Mouse (Mus musculus): ENCODE measurements around the gene Ccdc115. TPM values are rescaled to one million over a fixed set of nuclear protein-coding genes. Genes with fewer than 3 reads are reported as not detected.

Gene Ccdc115
- polyA plus RNA-seq, 1 experiment from 2014 or later: 47.0 TPM

DNA sequence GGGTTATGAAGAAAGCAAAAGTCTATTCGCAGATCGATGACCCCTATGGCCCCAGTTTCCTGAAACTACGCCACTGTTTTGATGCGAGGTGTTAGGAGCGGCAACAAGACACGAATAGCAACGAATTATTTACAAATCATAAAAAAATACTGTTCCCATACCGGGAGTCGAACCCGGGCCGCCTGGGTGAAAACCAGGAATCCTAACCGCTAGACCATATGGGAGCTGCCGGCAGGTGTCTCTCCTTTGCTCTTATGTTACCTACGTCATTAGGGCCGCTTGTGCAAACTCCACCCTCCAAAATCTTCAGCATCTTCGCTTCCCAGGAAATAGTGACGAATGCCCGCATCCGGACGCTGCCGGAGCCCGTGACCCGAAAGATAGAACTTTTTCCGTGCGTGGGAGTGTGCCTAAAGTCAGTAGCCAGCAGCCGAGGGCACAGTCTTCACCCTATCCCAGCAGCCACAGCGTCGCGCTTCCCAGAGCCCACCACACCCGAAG lies 4.8 kb downstream of the Ccdc115 start:
- peak overlapping the region; percentile 83 for H3K4me2 ChIP-seq (ENCODE audit: low read depth, low read length)
- peaks cover 22% of the 10 kb centered on the region for H3K4me1 ChIP-seq (ENCODE audit: control insufficient read depth, insufficient read depth, low read length)
- WGBS: under 1% methylated on average over 30 of the region's 30 CpGs
- H3K9ac ChIP-seq (ENCODE audit: low read length): peak overlapping the region; percentile 72
- peaks cover 17% of the 10 kb centered on the region for H3K9me3 ChIP-seq (replicated peaks; ENCODE audit: control insufficient read depth, low read length)
- H3K36me3 ChIP-seq (ENCODE audit: control insufficient read depth, insufficient read depth): peaks cover 23% of the 10 kb centered on the region
- no peaks in the 10 kb centered on the region for H3K27me3 ChIP-seq (ENCODE audit: control insufficient read depth, insufficient read depth, low read length)
- H3K27ac ChIP-seq (ENCODE audit: low read length): peak overlapping the region; percentile 74
- ATAC-seq (replicated peaks; ENCODE audit: extremely low read depth, insufficient read depth, low FRiP score): peak; percentile 5; the same call in 1 of the 2 replicates
- peak overlapping the region; percentile 80 for H3K4me3 ChIP-seq (ENCODE audit: low read length)

DNA sequence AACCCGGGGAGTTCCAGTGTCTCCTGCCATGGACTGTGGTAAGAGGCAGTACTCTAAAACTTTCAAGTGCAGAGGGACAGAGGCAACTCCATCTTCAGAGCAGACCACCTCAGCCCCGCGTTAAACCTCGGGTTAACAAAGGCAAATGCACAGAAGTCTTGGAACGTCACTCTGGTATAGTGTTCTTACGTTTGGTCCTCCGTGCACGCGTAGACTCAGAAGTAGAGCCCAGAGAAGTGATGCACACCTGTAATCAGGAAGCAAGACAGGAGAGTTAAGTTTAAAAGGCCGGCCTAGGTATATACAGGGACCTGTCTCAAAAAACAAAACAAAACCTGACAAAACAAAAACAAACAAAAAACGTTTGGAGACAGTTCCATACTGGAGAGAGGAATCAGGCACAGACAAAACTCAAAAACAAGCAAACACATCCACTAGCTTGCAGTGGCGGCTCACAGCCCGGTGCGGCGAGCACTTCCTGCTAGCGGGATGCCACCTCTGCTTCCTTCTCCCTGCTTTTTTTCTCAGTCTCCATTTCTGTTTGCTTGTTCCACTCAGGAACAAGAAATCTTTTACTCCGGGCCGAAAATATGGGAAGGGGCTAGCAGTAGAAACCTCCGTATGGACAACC lies 5.5 kb downstream of the Ccdc115 start:
- Histone ChIP-seq H3K9ac (ENCODE audit: low read length) (peak overlapping the region; percentile 72), H3K27ac (ENCODE audit: low read length) (peak overlapping the region; percentile 79), H3K27me3 (ENCODE audit: control insufficient read depth, insufficient read depth, low read length) (no peaks in the 10 kb centered on the region), H3K36me3 (ENCODE audit: control insufficient read depth, insufficient read depth) (peaks cover 26% of the 10 kb centered on the region), H3K4me2 (ENCODE audit: low read depth, low read length) (peak overlapping the region; percentile 83), H3K9me3 (replicated peaks; ENCODE audit: control insufficient read depth, low read length) (peaks cover 23% of the 10 kb centered on the region), H3K4me3 (ENCODE audit: low read length) (peak overlapping the region; percentile 80), H3K4me1 (ENCODE audit: control insufficient read depth, insufficient read depth, low read length) (peaks cover 22% of the 10 kb centered on the region)
- WGBS: 13% methylated on average over 19 of the region's 19 CpGs
- ATAC-seq (replicated peaks; ENCODE audit: extremely low read depth, insufficient read depth, low FRiP score): no peak

DNA sequence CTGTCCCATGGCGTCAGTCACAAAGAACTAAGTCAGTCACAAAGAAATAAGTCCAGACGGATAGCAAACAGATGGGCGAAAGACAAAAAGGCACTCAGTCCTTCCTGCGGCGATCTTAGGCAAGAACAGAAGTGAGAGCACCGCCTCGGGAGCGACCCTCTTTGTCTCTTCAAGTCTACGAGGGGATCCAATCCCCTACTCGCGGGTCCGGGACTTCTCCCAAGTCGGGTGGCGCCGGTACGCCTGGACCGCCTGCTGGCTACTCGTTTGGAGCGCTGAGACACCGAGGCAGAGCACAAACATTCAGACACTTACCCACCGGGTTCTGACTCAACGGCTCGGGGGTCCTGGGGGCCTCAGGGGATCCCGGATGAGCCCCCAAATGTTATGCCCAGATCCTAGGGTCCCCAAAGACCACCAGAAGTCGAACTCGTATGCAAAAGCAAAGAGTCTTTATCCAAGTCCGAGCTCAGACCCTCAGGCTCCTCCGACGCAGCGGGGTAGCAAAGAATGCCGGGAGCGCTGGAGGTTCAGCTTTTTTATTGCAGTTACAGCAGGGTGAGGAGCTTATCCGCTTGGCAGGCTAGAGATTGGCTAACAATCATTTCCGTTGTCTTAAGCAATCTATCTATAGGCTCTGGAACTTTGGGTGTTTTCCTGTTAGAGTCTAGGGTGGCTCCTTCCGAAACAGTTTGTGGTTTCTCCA lies 6.5 kb downstream of the Ccdc115 start:
- Histone ChIP-seq H3K9me3 (replicated peaks; ENCODE audit: control insufficient read depth, low read length) (peaks cover 27% of the 10 kb centered on the region), H3K4me1 (ENCODE audit: control insufficient read depth, insufficient read depth, low read length) (peaks cover 15% of the 10 kb centered on the region), H3K4me3 (ENCODE audit: low read length) (peak overlapping the region; percentile 59), H3K4me2 (ENCODE audit: low read depth, low read length) (peak overlapping the region; percentile 83), H3K27me3 (ENCODE audit: control insufficient read depth, insufficient read depth, low read length) (no peaks in the 10 kb centered on the region), H3K36me3 (ENCODE audit: control insufficient read depth, insufficient read depth) (peaks cover 27% of the 10 kb centered on the region), H3K27ac (ENCODE audit: low read length) (peak overlapping the region; percentile 79), H3K9ac (ENCODE audit: low read length) (peak overlapping the region; percentile 79)
- 13% methylated on average over 35 of the region's 35 CpGs for WGBS
- peak; percentile 20; the same call in 1 of the 2 replicates for ATAC-seq (replicated peaks; ENCODE audit: extremely low read depth, insufficient read depth, low FRiP score)

DNA sequence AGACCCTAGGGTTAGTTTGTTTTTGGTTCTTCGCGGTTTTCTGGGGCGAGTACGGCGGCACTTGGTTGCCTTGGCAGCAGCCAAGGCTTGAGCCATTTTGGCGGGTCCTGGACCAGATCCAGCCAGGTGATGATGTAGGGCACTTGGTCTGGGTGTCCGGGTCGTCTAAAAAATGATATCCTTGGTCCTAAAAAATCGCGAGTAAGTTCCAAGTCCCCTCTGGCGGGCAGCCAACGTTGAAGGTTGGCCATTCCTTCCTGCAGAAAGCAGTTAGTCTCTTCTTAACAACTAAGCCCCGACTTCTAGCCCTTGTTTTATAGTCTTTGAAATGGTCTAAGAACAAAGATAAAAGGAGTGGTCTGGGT lies 7.1 kb downstream of the Ccdc115 start:
- ATAC-seq (replicated peaks; ENCODE audit: extremely low read depth, insufficient read depth, low FRiP score): no peak
- Histone ChIP-seq H3K9ac (ENCODE audit: low read length) (peak overlapping the region; percentile 79), H3K27ac (ENCODE audit: low read length) (no peak overlapping the region), H3K4me3 (ENCODE audit: low read length) (peak overlapping the region; percentile 59), H3K27me3 (ENCODE audit: control insufficient read depth, insufficient read depth, low read length) (no peaks in the 10 kb centered on the region), H3K9me3 (replicated peaks; ENCODE audit: control insufficient read depth, low read length) (peaks cover 27% of the 10 kb centered on the region), H3K4me2 (ENCODE audit: low read depth, low read length) (peak overlapping the region; percentile 83), H3K36me3 (ENCODE audit: control insufficient read depth, insufficient read depth) (peaks cover 27% of the 10 kb centered on the region), H3K4me1 (ENCODE audit: control insufficient read depth, insufficient read depth, low read length) (peaks cover 15% of the 10 kb centered on the region)
- WGBS: 54% methylated on average over 13 of the region's 13 CpGs

DNA sequence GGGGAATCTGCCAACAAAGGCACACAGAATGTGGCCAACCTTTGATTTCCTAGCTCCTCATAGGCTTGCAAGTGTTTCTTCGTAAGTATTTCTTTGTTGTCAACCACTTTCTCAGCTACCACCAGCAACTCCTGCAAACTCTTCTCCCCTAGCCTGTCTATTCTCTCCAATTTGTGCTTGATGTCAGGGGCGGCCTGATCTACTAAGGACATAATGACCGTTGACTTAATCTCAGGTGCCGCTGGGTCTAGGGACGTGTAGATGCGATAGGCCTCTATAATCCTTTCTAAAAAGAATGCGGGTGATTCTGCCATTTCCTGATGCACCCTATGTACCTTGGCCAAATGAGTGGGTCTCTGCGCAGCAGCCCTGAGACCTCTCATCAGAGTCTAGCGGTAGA lies 8.0 kb downstream of the Ccdc115 start:
- H3K4me2 ChIP-seq (ENCODE audit: low read depth, low read length): no peak overlapping the region
- H3K27me3 ChIP-seq (ENCODE audit: control insufficient read depth, insufficient read depth, low read length): no peaks in the 10 kb centered on the region
- no peak overlapping the region for H3K27ac ChIP-seq (ENCODE audit: low read length)
- H3K4me3 ChIP-seq (ENCODE audit: low read length): no peak overlapping the region
- peaks cover 27% of the 10 kb centered on the region for H3K9me3 ChIP-seq (replicated peaks; ENCODE audit: control insufficient read depth, low read length)
- peaks cover 25% of the 10 kb centered on the region for H3K36me3 ChIP-seq (ENCODE audit: control insufficient read depth, insufficient read depth)
- ATAC-seq (replicated peaks; ENCODE audit: extremely low read depth, insufficient read depth, low FRiP score): no peak
- WGBS: 95% methylated on average over 9 of the region's 9 CpGs
- H3K9ac ChIP-seq (ENCODE audit: low read length): no peak overlapping the region
- peaks cover 15% of the 10 kb centered on the region for H3K4me1 ChIP-seq (ENCODE audit: control insufficient read depth, insufficient read depth, low read length)

DNA sequence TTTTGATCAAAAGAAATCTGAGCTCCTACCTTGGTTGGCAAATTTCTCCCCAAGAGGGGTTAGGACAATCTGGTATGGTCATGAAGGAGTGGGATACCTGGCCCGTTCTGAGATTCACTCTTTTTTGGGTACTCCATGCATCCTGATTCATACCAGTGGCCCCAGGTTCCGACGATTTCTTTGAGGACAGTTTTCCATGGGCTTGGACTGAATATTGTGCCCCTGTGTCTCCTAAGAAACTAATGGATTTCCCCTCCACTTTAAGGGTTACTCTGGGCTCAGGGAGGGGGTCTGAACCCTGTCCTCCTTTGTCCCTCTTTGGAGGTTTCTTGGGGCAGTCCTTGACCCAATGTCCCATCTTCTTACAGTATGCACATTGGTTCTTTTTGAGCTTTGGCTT lies 8.5 kb downstream of the Ccdc115 start:
- H3K27ac ChIP-seq (ENCODE audit: low read length): no peak overlapping the region
- ATAC-seq (replicated peaks; ENCODE audit: extremely low read depth, insufficient read depth, low FRiP score): no peak

DNA sequence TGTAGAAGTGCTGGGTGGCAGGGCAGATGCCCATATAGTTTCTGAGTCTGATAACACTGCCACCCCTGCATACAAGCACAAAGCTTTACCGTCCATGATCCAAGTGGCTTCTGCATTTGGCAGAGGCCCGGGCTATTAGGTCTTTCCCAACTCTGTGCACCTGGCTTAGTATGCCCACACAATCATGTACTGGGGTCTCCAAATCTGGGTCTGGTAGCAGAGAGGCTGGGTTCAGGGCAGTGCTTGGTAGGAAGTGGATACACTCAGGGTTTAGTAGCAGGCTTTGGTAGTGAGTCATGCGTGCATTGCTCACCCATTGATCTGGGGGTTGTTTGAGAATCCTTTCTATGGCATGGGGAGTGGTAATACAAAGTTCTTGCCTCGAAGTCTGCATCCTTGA lies 10.2 kb downstream of the Ccdc115 start:
- Histone ChIP-seq H3K27ac (ENCODE audit: low read length) (no peak overlapping the region), H3K36me3 (ENCODE audit: control insufficient read depth, insufficient read depth) (peaks cover 25% of the 10 kb centered on the region), H3K9ac (ENCODE audit: low read length) (no peak overlapping the region), H3K4me3 (ENCODE audit: low read length) (no peak overlapping the region), H3K27me3 (ENCODE audit: control insufficient read depth, insufficient read depth, low read length) (no peaks in the 10 kb centered on the region), H3K9me3 (replicated peaks; ENCODE audit: control insufficient read depth, low read length) (peaks cover 27% of the 10 kb centered on the region), H3K4me1 (ENCODE audit: control insufficient read depth, insufficient read depth, low read length) (peaks cover 11% of the 10 kb centered on the region), H3K4me2 (ENCODE audit: low read depth, low read length) (no peak overlapping the region)
- 91% methylated on average over 4 of the region's 4 CpGs for WGBS
- ATAC-seq (replicated peaks; ENCODE audit: extremely low read depth, insufficient read depth, low FRiP score): no peak

More for the DNA sequence above, 8.5 kb downstream of the Ccdc115 start:
- no peak overlapping the region for H3K9ac ChIP-seq (ENCODE audit: low read length)
- no peak overlapping the region for H3K4me3 ChIP-seq (ENCODE audit: low read length)
- H3K36me3 ChIP-seq (ENCODE audit: control insufficient read depth, insufficient read depth): peaks cover 25% of the 10 kb centered on the region
- no peaks in the 10 kb centered on the region for H3K27me3 ChIP-seq (ENCODE audit: control insufficient read depth, insufficient read depth, low read length)
- 94% methylated on average over 3 of the region's 3 CpGs for WGBS
- H3K9me3 ChIP-seq (replicated peaks; ENCODE audit: control insufficient read depth, low read length): peaks cover 27% of the 10 kb centered on the region
- peaks cover 15% of the 10 kb centered on the region for H3K4me1 ChIP-seq (ENCODE audit: control insufficient read depth, insufficient read depth, low read length)
- H3K4me2 ChIP-seq (ENCODE audit: low read depth, low read length): no peak overlapping the region

DNA sequence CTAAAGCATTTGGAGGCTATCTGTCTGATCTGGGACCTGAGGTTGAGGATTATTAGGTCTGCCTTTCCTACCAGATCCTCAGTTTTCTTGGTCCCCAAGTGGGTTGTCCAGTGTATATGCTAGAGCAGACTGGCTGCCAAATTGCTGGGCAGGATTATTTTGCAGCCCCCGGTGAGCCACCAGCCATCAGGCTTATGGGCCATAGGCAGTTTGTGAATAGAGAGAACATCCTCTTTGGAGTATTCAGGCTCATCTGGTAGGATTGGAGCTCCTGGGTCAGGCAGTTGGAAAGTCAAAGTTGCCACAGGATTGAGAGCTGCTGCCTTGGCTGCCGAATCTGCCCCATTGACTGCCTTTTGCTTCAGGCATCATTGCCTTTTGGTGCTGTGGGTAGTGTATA lies 11.0 kb downstream of the Ccdc115 start:
- 94% methylated on average over 2 of the region's 2 CpGs for WGBS
- peaks cover 27% of the 10 kb centered on the region for H3K9me3 ChIP-seq (replicated peaks; ENCODE audit: control insufficient read depth, low read length)
- no peak overlapping the region for H3K4me3 ChIP-seq (ENCODE audit: low read length)
- peaks cover 25% of the 10 kb centered on the region for H3K36me3 ChIP-seq (ENCODE audit: control insufficient read depth, insufficient read depth)
- no peak overlapping the region for H3K9ac ChIP-seq (ENCODE audit: low read length)
- H3K27ac ChIP-seq (ENCODE audit: low read length): no peak overlapping the region
- ATAC-seq (replicated peaks; ENCODE audit: extremely low read depth, insufficient read depth, low FRiP score): no peak
- no peaks in the 10 kb centered on the region for H3K27me3 ChIP-seq (ENCODE audit: control insufficient read depth, insufficient read depth, low read length)
- no peak overlapping the region for H3K4me2 ChIP-seq (ENCODE audit: low read depth, low read length)
- H3K4me1 ChIP-seq (ENCODE audit: control insufficient read depth, insufficient read depth, low read length): peaks cover 4% of the 10 kb centered on the region
